Mouse (Mus musculus): ENCODE data around the gene Qsox1. TPM values are rescaled to one million over a fixed set of nuclear protein-coding genes. Genes with fewer than 3 reads are reported as not detected.

Gene Qsox1
- polyA plus RNA-seq, 1 experiment from 2014 or later = 19.4 TPM

DNA sequence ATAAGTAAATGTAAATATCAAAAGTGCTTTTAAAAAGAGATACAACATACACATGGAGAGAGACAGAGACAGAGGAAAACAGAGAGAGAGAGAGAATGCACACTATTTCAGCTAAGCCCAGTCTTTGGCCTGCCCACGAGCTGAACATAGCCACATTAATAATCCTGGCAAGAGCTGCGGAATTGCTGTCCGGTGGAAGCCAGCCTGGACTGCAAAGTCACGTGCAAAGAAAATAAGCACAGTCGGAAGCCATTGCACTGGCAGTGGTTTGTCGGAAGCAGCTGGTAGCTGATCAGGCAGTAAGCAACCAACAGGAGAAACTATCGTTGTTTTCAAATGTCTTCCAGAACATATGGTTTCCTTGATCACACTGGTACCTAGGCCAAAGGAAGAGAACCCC, 55.1 kb downstream of the Qsox1 start:
- no peak overlapping the region for H3K4me2 ChIP-seq
- no peak overlapping the region for H3K4me3 ChIP-seq
- no peak overlapping the region for H3K9ac ChIP-seq
- H3K27ac ChIP-seq (replicated peaks) = no peak overlapping the region
- peaks cover 5% of the 10 kb centered on the region; the same call in 1 of the 2 replicates for H3K4me1 ChIP-seq (replicated peaks)
- no peaks in the 10 kb centered on the region for H3K9me3 ChIP-seq
- WGBS = 48% methylated on average over 7 of the region's 7 CpGs
- ATAC-seq (ENCODE audit: low read depth) = no peak
- peaks cover 71% of the 10 kb centered on the region for H3K27me3 ChIP-seq
- H3K36me3 ChIP-seq = no peaks in the 10 kb centered on the region

DNA sequence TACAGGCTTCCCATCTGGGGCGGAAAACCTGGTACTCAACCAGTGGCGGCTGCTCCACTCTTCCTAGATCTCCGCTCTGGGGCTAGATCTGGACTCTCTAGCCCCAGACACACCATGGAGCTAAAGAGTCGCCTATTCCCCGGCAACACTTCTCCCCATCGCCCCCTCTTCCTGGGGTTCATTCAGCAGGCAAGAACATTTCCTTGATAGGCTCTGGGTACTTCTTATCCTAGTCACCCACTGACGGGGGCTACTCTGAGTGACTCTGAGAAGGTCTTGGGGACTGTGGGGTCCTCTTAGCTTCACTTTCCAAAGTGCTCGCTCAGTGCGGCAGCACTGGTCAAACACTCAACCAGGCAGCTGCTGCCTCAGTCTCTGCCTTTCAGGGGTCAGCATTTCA, 59.3 kb downstream of the Qsox1 start:
- Histone ChIP-seq H3K36me3 (no peaks in the 10 kb centered on the region), H3K9me3 (no peaks in the 10 kb centered on the region), H3K27ac (replicated peaks) (no peak overlapping the region), H3K9ac (no peak overlapping the region), H3K27me3 (peaks cover 82% of the 10 kb centered on the region), H3K4me1 (replicated peaks) (no peaks in the 10 kb centered on the region; the same call in 1 of the 2 replicates), H3K4me2 (no peak overlapping the region), H3K4me3 (no peak overlapping the region)
- WGBS = 78% methylated on average over 9 of the region's 9 CpGs
- ATAC-seq (ENCODE audit: low read depth) = no peak

DNA sequence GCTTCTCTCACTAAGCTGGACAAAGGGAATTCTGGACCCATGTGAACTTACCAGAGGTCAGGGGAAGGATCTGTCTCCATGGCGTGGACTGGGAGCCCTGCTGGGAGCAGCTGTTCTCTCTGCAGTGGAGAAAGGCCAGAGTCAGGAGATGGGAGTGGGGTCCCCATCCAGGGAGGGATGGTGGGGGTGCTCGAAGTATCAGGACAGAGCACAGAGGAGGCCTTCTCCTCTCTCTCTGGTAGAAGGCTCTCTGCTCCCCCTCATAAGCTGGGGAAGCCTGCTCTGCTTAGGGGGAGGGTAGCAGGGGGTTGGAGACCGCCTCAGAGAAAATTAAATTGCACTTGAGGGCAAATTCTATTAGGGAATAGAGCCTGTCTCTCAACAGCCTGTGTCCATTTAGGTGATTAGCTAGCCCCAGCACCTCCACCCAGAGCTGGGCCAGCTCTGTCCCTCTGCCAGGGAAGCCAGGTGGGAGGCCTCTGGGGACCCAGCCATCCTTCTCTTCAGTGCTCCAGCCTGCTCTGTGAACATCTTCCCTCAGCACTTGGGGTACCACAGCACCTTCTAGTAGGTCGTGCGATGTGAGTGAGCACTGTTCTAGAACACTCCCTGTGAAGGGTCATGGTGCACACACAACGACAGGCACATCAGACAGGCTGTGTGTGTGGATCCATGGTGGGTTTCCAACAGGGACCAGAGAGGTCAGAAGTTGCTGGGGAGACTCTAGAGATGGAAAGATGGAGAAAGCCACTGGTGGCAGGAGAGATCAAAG, 61.0 kb downstream of the Qsox1 start, which contains the start of gene Lhx4:
Lhx4 (minus strand) TSS at position 201 of the 772 bp plus-strand sequence.
- H3K4me1 ChIP-seq (replicated peaks) = peaks cover 5% of the 10 kb centered on the region; the same call in 1 of the 2 replicates
- no peak within 1 kb of the TSS for H3K9ac ChIP-seq
- peaks cover 85% of the 10 kb centered on the region for H3K27me3 ChIP-seq
- H3K4me3 ChIP-seq = no peak within 1 kb of the TSS
- 57% methylated on average over 6 of the region's 6 CpGs for WGBS
- peak; percentile 23; the same call in 1 of the 2 replicates for ATAC-seq (ENCODE audit: low read depth)
- no peak within 1 kb of the TSS for H3K4me2 ChIP-seq
- no peaks in the 10 kb centered on the region for H3K36me3 ChIP-seq
- no peak within 1 kb of the TSS for H3K27ac ChIP-seq (replicated peaks)
- H3K9me3 ChIP-seq = no peaks in the 10 kb centered on the region

DNA sequence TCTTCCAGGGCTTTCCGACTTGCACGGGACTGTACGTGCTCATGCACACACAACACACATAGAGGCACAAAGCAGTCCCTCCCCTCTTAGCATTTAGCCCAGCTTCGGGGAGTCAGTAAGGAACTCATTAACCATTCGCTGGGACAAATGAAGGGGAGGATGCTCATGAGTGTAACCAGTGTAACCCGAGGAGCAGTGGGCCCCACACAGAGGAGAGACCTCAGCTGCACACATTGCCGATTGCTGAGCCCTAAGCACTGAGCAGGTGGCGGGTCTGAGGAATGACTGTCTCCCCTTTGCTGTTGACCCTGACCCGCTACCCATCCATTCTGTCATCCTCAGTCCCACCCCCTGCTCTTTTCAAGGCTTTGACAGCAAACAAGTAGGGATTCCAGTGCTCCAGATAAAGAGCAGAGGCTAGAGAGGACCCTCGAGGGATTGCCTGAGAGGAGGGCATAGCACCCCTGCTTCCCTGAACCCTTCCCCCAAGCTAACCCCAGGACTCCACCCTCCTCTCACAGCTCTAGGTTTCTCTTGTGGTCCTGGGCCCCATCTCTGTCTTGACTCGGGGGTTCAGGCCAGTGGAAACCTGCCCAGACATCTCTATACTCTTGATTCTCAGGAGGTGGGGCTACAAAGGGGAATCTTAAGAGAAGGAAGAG, 62.0 kb downstream of the Qsox1 start:
- WGBS = 6% methylated on average over 11 of the region's 11 CpGs
- Histone ChIP-seq H3K27ac (replicated peaks) (no peak overlapping the region), H3K9me3 (no peaks in the 10 kb centered on the region), H3K4me2 (no peak overlapping the region), H3K4me3 (no peak overlapping the region), H3K9ac (no peak overlapping the region), H3K4me1 (replicated peaks) (peaks cover 7% of the 10 kb centered on the region; the same call in 1 of the 2 replicates), H3K27me3 (peaks cover 95% of the 10 kb centered on the region), H3K36me3 (no peaks in the 10 kb centered on the region)
- ATAC-seq (ENCODE audit: low read depth) = peak; percentile 44

DNA sequence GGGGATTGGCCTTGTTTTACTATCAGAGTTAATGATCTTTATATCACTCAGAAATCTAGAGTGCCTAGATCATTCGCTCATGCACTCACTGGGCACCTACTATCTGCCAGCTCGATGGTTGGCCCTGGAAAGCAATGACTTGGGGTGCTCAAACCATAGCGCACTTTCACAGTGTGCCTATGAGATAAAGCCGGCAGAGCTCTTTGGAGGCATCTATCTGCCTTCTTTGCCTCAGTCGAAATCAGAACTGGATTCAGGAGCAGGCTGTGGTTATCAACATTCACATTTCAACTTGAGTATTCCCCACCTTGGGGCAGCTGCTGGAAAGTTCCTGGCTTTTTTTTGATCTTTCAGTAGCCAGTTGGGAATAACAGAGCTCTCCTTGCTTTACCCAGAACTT, 64.8 kb downstream of the Qsox1 start:
- WGBS = 83% methylated on average over 5 of the region's 5 CpGs
- Histone ChIP-seq H3K9ac (no peak overlapping the region), H3K4me1 (replicated peaks) (peaks cover 11% of the 10 kb centered on the region), H3K27me3 (peaks cover 94% of the 10 kb centered on the region), H3K4me3 (no peak overlapping the region), H3K27ac (replicated peaks) (no peak overlapping the region), H3K9me3 (no peaks in the 10 kb centered on the region), H3K36me3 (no peaks in the 10 kb centered on the region), H3K4me2 (no peak overlapping the region)
- no peak for ATAC-seq (ENCODE audit: low read depth)

DNA sequence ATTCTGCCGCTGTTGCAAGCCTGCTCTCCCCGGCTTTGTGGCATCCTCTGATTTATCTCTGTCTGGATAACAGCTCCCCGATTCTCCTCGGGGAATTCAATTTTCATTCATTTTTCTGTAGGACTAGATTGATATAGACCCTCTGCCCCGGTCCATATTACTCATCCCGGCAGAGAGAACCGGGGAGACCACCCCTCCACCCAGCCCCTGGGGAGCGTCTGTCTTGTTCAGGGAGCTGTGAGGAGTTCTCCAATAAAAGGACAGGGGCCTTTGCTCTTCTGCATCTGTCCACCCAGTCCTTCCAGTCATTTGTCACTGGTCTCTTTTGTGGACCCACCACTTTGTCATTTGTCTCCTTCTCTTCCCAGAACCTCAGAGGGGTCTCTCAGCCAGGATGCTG, 65.7 kb downstream of the Qsox1 start:
- Histone ChIP-seq H3K9ac (no peak overlapping the region), H3K9me3 (no peaks in the 10 kb centered on the region), H3K4me3 (no peak overlapping the region), H3K36me3 (no peaks in the 10 kb centered on the region), H3K4me2 (no peak overlapping the region), H3K27ac (replicated peaks) (no peak overlapping the region), H3K27me3 (peaks cover 94% of the 10 kb centered on the region), H3K4me1 (replicated peaks) (peaks cover 20% of the 10 kb centered on the region)
- WGBS = 3% methylated on average over 8 of the region's 8 CpGs
- ATAC-seq (ENCODE audit: low read depth) = no peak

DNA sequence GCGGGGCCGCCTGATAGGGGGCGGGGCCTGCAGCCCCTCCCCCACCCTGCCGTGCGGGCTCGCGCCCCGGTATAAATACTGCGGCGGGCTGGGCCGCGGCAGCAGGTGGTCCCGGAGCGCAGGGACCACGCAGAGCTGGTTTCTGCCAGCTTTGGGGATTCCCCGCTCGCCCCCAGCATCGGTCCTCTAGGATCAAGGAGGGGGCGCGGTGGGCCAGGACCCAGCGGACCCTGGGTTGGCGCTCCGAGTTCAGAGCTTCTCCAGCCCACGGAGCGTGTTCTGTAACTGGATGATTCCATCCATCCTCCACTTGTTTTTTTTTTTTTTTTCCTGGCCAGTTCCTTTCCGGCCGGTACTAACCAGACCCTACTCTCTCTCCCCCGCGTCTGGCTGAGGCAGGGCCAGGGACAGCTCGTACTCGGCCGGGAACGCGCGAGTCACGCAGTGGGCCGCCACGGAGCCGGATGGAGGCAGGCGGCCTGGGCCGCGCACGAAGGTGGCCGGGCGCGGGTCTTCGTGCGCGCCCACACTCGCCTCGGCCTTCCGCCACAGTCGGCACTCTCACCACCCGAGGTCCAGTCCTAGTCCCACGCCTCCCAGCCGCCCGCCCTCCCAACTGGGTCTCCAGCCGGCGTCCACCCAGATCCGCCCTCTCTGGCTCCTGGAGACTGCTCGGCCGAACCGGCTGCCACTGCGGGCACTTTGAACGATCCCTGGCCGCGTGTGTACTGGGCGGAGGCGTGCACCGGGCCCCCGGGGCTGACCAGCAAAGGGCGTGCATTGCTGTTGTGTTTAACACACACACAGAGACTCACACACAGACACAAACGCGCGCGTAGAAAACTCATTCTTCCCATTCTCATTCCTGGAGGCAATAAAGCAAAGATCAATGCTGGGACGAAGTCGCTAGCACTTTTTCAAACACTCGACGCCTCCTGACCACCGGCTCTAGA, 70.0 kb downstream of the Qsox1 start:
- peak overlapping the region; percentile 70 for H3K4me2 ChIP-seq
- H3K4me3 ChIP-seq = peak overlapping the region; percentile 40
- H3K27me3 ChIP-seq = peaks cover 94% of the 10 kb centered on the region
- peaks cover 38% of the 10 kb centered on the region for H3K4me1 ChIP-seq (replicated peaks)
- no peaks in the 10 kb centered on the region for H3K9me3 ChIP-seq
- under 1% methylated on average over 75 of the region's 81 CpGs for WGBS
- ATAC-seq (ENCODE audit: low read depth) = peak; percentile 37
- 0 out of 2 replicates have a peak overlapping the region, but pooled peaks have one; percentile 38 for H3K27ac ChIP-seq (replicated peaks)
- peak overlapping the region; percentile 50 for H3K9ac ChIP-seq
- no peaks in the 10 kb centered on the region for H3K36me3 ChIP-seq

DNA sequence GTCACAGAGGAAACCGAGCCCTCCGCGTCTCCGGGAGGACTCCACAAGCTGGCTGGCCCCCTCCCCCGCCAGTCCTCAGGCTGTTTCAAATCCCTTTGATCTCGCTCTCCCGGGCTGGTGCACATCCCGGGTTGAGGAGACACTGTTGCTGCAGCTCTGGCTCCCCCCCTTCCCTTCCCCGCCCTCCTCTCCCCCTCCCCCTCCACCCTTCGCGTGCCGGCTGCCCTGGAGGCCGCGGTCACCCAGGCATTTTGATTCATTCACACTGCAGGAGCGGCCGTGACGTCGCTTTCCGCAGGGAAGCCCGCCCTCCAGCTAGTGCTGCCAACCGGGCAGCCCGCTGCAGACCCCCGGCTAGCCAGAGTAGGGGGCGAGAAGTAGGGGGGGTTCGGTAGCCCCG, 70.7 kb downstream of the Qsox1 start:
- Histone ChIP-seq H3K36me3 (no peaks in the 10 kb centered on the region), H3K9ac (peak overlapping the region; percentile 50), H3K4me2 (peak overlapping the region; percentile 70), H3K27ac (replicated peaks) (no peak overlapping the region), H3K9me3 (no peaks in the 10 kb centered on the region), H3K27me3 (peaks cover 94% of the 10 kb centered on the region), H3K4me1 (replicated peaks) (peaks cover 36% of the 10 kb centered on the region), H3K4me3 (peak overlapping the region; percentile 40)
- peak; percentile 66 for ATAC-seq (ENCODE audit: low read depth)
- WGBS = 0% methylated on average over 26 of the region's 26 CpGs

DNA sequence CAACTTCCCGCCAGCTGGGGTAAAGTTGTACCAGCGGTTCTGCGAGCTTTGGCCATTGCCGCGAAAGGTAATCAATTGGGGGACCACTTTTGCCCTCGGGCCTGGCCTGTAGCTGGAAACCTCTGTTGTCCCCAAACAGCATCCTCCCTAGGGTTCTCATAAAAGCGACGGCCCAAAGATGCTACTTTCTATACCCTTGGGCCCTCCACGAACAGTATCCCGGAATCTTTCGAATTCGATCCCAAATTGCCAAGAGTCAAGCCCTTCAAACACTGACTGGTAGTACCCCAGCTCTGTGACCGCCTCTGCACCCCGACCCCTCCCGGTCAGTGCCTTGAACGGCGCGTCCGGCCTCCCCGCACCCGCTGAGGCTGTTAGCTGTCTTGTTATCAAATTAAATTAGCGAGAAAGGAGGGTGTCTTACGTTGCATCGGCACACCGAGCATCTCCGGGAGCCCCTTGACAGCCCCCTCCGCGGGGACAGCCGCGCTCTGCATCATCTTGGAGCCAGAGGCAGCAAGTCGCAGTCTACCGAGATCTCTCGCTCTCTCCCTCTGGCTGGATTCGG, 71.2 kb downstream of the Qsox1 start:
- H3K27me3 ChIP-seq = peaks cover 94% of the 10 kb centered on the region
- peak overlapping the region; percentile 40 for H3K4me3 ChIP-seq
- 0 out of 2 replicates have a peak, but pooled peaks have one; percentile 22 for ATAC-seq (ENCODE audit: low read depth)
- peak overlapping the region; percentile 70 for H3K4me2 ChIP-seq
- peak overlapping the region; percentile 50; the same call in 1 of the 2 replicates for H3K9ac ChIP-seq
- H3K4me1 ChIP-seq (replicated peaks) = peaks cover 32% of the 10 kb centered on the region
- no peaks in the 10 kb centered on the region for H3K9me3 ChIP-seq
- 0 out of 2 replicates have a peak overlapping the region, but pooled peaks have one; percentile 9 for H3K27ac ChIP-seq (replicated peaks)
- WGBS = 2% methylated on average over 34 of the region's 34 CpGs
- no peaks in the 10 kb centered on the region for H3K36me3 ChIP-seq

DNA sequence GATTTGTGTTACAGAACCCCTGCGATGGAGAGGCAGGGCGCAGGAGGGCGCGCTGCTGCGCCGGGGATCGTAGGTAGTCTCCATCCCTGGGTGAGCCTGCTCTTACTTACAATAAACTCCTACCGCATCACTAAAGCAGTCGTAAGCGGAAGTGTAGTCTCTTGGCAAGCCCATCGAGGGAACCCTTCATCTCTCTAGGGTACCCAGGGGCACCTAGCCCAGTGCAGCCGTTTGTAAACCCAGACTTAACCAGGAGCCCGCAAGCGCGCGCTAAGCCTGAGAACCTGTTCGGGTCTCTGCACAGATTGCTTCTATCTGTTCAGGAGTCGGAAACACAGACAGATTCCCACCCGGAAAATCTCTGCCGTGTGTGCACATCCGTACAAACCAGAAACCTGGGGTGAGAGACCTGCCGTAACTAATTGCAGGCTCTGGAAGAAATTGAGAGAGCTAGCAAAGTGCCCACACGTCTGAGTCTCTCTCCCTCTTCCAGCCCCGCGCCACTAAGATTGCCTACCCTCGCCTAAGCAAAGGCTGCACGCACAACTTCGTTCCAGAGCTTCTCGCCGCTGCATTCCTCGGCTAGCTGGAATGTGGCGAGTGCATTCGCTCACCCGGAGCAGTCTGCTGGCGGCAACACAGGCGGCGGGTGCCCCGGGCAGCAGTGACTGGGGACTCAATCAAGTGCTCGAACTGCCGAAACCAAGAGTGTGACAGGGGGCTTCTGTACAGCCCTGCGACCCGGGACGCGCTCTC, 71.9 kb downstream of the Qsox1 start:
- H3K27me3 ChIP-seq = peaks cover 94% of the 10 kb centered on the region
- peaks cover 32% of the 10 kb centered on the region for H3K4me1 ChIP-seq (replicated peaks)
- peak overlapping the region; percentile 70 for H3K4me2 ChIP-seq
- 0 out of 2 replicates have a peak overlapping the region, but pooled peaks have one; percentile 50 for H3K9ac ChIP-seq
- H3K36me3 ChIP-seq = no peaks in the 10 kb centered on the region
- no peak for ATAC-seq (ENCODE audit: low read depth)
- H3K4me3 ChIP-seq = peak overlapping the region; percentile 40
- WGBS = under 1% methylated on average over 44 of the region's 44 CpGs
- H3K9me3 ChIP-seq = no peaks in the 10 kb centered on the region
- 0 out of 2 replicates have a peak overlapping the region, but pooled peaks have one; percentile 9 for H3K27ac ChIP-seq (replicated peaks)

All from neural tube, embryonic 13.5 days (tissue).